Mouse (Mus musculus): ENCODE results near the gene Chtop. TPM values are rescaled to one million over a fixed set of nuclear protein-coding genes. Genes with fewer than 3 reads are reported as not detected.
A peak's percentile ranks its signal among the peaks of the same experiment; 100 is the strongest.

Chtop gene
- polyA plus RNA-seq, 1 experiment from 2014 or later, result 169 TPM

GRCm38 (mm10) chr3:90460315-90460714 lies 49.0 kb downstream of the Chtop start:
- ATAC-seq (ENCODE audit: low FRiP score), result no peak
- no peak overlapping the region for H3K27ac ChIP-seq (replicated peaks)
- no peak overlapping the region for H3K4me3 ChIP-seq (replicated peaks)
- H3K4me2 ChIP-seq, result no peak overlapping the region
- H3K36me3 ChIP-seq, result no peaks in the 10 kb centered on the region
- H3K9me3 ChIP-seq (replicated peaks), result no peaks in the 10 kb centered on the region
- peaks cover 8% of the 10 kb centered on the region for H3K4me1 ChIP-seq
- 81% methylated on average over 5 of the region's 5 CpGs for WGBS
- peaks cover 40% of the 10 kb centered on the region for H3K27me3 ChIP-seq (replicated peaks)
- H3K9ac ChIP-seq (replicated peaks), result no peak overlapping the region

GRCm38 (mm10) chr3:90459727-90460126 lies 49.6 kb downstream of the Chtop start:
- H3K27me3 ChIP-seq (replicated peaks), result peaks cover 34% of the 10 kb centered on the region
- H3K4me1 ChIP-seq, result peaks cover 2% of the 10 kb centered on the region; the same call in 1 of the 2 replicates
- ATAC-seq (ENCODE audit: low FRiP score), result no peak
- H3K4me2 ChIP-seq, result no peak overlapping the region
- H3K27ac ChIP-seq (replicated peaks), result no peak overlapping the region
- no peak overlapping the region for H3K9ac ChIP-seq (replicated peaks)
- no peaks in the 10 kb centered on the region for H3K36me3 ChIP-seq
- H3K9me3 ChIP-seq (replicated peaks), result no peaks in the 10 kb centered on the region
- WGBS, result 85% methylated on average over 9 of the region's 9 CpGs
- H3K4me3 ChIP-seq (replicated peaks), result no peak overlapping the region

GRCm38 (mm10) chr3:90454931-90455330 lies 54.4 kb downstream of the Chtop start:
- Histone ChIP-seq H3K4me1 (no peaks in the 10 kb centered on the region), H3K27ac (replicated peaks) (no peak overlapping the region), H3K9ac (replicated peaks) (no peak overlapping the region), H3K27me3 (replicated peaks) (no peaks in the 10 kb centered on the region; the same call in 1 of the 2 replicates), H3K9me3 (replicated peaks) (no peaks in the 10 kb centered on the region), H3K36me3 (no peaks in the 10 kb centered on the region), H3K4me2 (no peak overlapping the region), H3K4me3 (replicated peaks) (no peak overlapping the region)
- WGBS, result 90% methylated on average over 14 of the region's 14 CpGs
- ATAC-seq (ENCODE audit: low FRiP score), result no peak

- 0 out of 2 replicates have a peak overlapping the region, but pooled peaks have one; percentile 21 for H3K4me2 ChIP-seq
- peaks cover 8% of the 10 kb centered on the region for H3K4me1 ChIP-seq
- H3K9me3 ChIP-seq (replicated peaks), result no peaks in the 10 kb centered on the region
- 73% methylated on average over 10 of the region's 10 CpGs for WGBS
- no peak overlapping the region for H3K27ac ChIP-seq (replicated peaks)
- H3K36me3 ChIP-seq, result no peaks in the 10 kb centered on the region
- no peak for ATAC-seq (ENCODE audit: low FRiP score)
- H3K27me3 ChIP-seq (replicated peaks), result no peaks in the 10 kb centered on the region; the same call in 1 of the 2 replicates
- no peak overlapping the region for H3K4me3 ChIP-seq (replicated peaks)
- no peak overlapping the region for H3K9ac ChIP-seq (replicated peaks)
Measured at GRCm38 (mm10) chr3:90451396-90452095, 57.8 kb downstream of the Chtop start.

GRCm38 (mm10) chr3:90450874-90451273 lies 58.4 kb downstream of the Chtop start:
- Histone ChIP-seq H3K9ac (replicated peaks) (no peak overlapping the region), H3K27me3 (replicated peaks) (no peaks in the 10 kb centered on the region; the same call in 1 of the 2 replicates), H3K4me1 (peaks cover 14% of the 10 kb centered on the region), H3K4me3 (replicated peaks) (no peak overlapping the region), H3K27ac (replicated peaks) (no peak overlapping the region), H3K9me3 (replicated peaks) (no peaks in the 10 kb centered on the region), H3K4me2 (peak overlapping the region; percentile 21; the same call in 1 of the 2 replicates), H3K36me3 (no peaks in the 10 kb centered on the region)
- no peak for ATAC-seq (ENCODE audit: low FRiP score)
- 37% methylated on average over 12 of the region's 12 CpGs for WGBS

Other genes starting within 250 kb of the Chtop start
- gene Dennd4b, start 244.3 kb downstream of the Chtop start, polyA plus RNA-seq (2015; fragmentation: Nextera tagmentation; extraction: Ambion mirVana), result 7.3 and 9.0 TPM in 2 replicates
- 13.2 and 15.0 TPM in 2 replicates for gene Gatad2b, start 216.3 kb downstream of the Chtop start, polyA plus RNA-seq (2015; fragmentation: Nextera tagmentation; extraction: Ambion mirVana)
- 30.5 and 34.3 TPM in 2 replicates for gene Slc27a3, start 119.6 kb downstream of the Chtop start, polyA plus RNA-seq (2015; fragmentation: Nextera tagmentation; extraction: Ambion mirVana)
- gene Ints3, start 75.9 kb downstream of the Chtop start, polyA plus RNA-seq (2015; fragmentation: Nextera tagmentation; extraction: Ambion mirVana), result 29.8 and 31.5 TPM in 2 replicates
- 3.1 and 4.4 TPM in 2 replicates for gene Npr1, start 43.6 kb downstream of the Chtop start, polyA plus RNA-seq (2015; fragmentation: Nextera tagmentation; extraction: Ambion mirVana)
- gene Ilf2, start 33.4 kb downstream of the Chtop start, polyA plus RNA-seq (2015; fragmentation: Nextera tagmentation; extraction: Ambion mirVana), result 218 and 229 TPM in 2 replicates
- gene Snapin, start 18.5 kb downstream of the Chtop start, polyA plus RNA-seq (2015; fragmentation: Nextera tagmentation; extraction: Ambion mirVana), result 97.8 and 98.7 TPM in 2 replicates
- 23.5 and 29.1 TPM in 2 replicates for gene S100a1, start 4.9 kb upstream of the Chtop start, polyA plus RNA-seq (2015; fragmentation: Nextera tagmentation; extraction: Ambion mirVana)
- gene S100a13, start 4.9 kb upstream of the Chtop start, polyA plus RNA-seq (2015; fragmentation: Nextera tagmentation; extraction: Ambion mirVana), result 11.7 and 16.8 TPM in 2 replicates
- 0.87 and 13.5 TPM in 2 replicates for gene S100a14, start 17.4 kb upstream of the Chtop start, polyA plus RNA-seq (2015; fragmentation: Nextera tagmentation; extraction: Ambion mirVana)
- 44.0 and 69.4 TPM in 2 replicates for gene S100a16, start 27.8 kb upstream of the Chtop start, polyA plus RNA-seq (2015; fragmentation: Nextera tagmentation; extraction: Ambion mirVana)
- gene S100a3, start 51.1 kb upstream of the Chtop start, polyA plus RNA-seq (2015; fragmentation: Nextera tagmentation; extraction: Ambion mirVana), result 1.1 and 4.3 TPM in 2 replicates
- not detected in 2 replicates for gene S100a2, start 80.7 kb upstream of the Chtop start, polyA plus RNA-seq (2015; fragmentation: Nextera tagmentation; extraction: Ambion mirVana)
- not detected in 2 replicates for gene Gm42674, start 92.4 kb upstream of the Chtop start, polyA plus RNA-seq (2015; fragmentation: Nextera tagmentation; extraction: Ambion mirVana)
- 1.2 and 10.7 TPM in 2 replicates for gene S100a4, start 94.3 kb upstream of the Chtop start, polyA plus RNA-seq (2015; fragmentation: Nextera tagmentation; extraction: Ambion mirVana)
- gene S100a5, start 99.0 kb upstream of the Chtop start, polyA plus RNA-seq (2015; fragmentation: Nextera tagmentation; extraction: Ambion mirVana), result not detected in 2 replicates
- 43.6 and 90.4 TPM in 2 replicates for gene S100a6, start 103.4 kb upstream of the Chtop start, polyA plus RNA-seq (2015; fragmentation: Nextera tagmentation; extraction: Ambion mirVana)
- gene S100a7a, start 144.5 kb upstream of the Chtop start, polyA plus RNA-seq (2015; fragmentation: Nextera tagmentation; extraction: Ambion mirVana), result not detected in 2 replicates
- 9.2 and 16.0 TPM in 2 replicates for gene S100a8, start 159.5 kb upstream of the Chtop start, polyA plus RNA-seq (2015; fragmentation: Nextera tagmentation; extraction: Ambion mirVana)
- gene S100a9, start 186.2 kb upstream of the Chtop start, polyA plus RNA-seq (2015; fragmentation: Nextera tagmentation; extraction: Ambion mirVana), result 6.2 and 12.6 TPM in 2 replicates
- gene Pglyrp4, start 217.4 kb upstream of the Chtop start, polyA plus RNA-seq (2015; fragmentation: Nextera tagmentation; extraction: Ambion mirVana), result not detected in 2 replicates